Mouse (Mus musculus): ENCODE results near the gene Sorcs3. TPM values are rescaled to one million over a fixed set of nuclear protein-coding genes. Genes with fewer than 3 reads are reported as not detected.

Sorcs3 gene
- polyA plus RNA-seq, 1 experiment from 2014 or later: 1.4 TPM

DNA sequence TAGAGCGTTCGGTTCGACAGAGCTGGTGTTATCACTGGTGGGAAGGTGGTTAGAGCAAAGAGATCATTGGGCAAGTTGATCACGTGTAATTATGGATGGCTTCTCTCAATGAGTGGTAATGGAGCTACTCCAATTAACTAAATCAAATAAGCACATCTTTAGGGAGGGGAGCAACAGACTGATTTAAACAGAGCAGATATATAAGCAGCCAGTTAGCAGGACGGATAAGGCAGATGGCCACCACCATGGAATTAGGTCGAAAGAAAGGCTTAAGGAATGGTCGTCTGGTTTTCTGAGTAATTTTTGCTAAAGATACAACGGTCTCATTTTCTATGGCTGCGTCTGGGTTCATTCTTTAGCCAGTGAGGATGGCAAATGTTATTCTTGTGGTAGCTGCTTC is 549.3 kb downstream of the Sorcs3 start:
- no peak for ATAC-seq (ENCODE audit: low read depth)
- Histone ChIP-seq H3K4me2 (ENCODE audit: low read depth, low read length) (no peak overlapping the region), H3K36me3 (ENCODE audit: control insufficient read depth, insufficient read depth, low read length) (no peaks in the 10 kb centered on the region), H3K9ac (ENCODE audit: low read depth, low read length) (no peak overlapping the region), H3K9me3 (ENCODE audit: control insufficient read depth, low read length) (no peaks in the 10 kb centered on the region), H3K4me1 (ENCODE audit: control insufficient read depth, insufficient read depth, low read length) (no peaks in the 10 kb centered on the region), H3K27ac (replicated peaks; ENCODE audit: low read depth, low read length) (no peak overlapping the region), H3K4me3 (ENCODE audit: low read depth, low read length) (no peak overlapping the region), H3K27me3 (replicated peaks; ENCODE audit: control insufficient read depth, insufficient read depth, low read length) (no peaks in the 10 kb centered on the region)
- no peak for DNase-seq (ENCODE audit: low spot score)
- WGBS: 75% methylated on average over 9 of the region's 9 CpGs

DNA sequence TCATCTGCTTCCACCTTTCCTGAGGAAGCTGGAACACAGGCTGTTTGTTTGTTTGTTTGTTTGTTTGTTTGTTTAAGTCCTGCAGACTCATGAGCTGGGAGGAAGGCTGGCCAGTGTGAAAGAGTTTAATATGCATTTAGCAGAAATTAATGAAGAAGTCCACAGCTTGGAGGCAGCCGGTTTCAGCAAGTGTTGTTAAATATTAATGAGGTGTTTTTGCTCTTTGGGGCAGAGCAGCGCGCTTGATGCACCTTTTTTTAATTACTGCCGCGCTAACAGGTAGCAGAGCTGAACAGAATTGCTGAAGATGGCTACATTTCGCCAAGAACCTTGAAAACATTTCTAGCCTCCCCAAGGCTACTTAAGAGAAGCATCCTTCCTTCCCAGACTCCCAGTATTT is 551.0 kb downstream of the Sorcs3 start:
- Histone ChIP-seq H3K9ac (ENCODE audit: low read depth, low read length) (no peak overlapping the region), H3K27me3 (replicated peaks; ENCODE audit: control insufficient read depth, insufficient read depth, low read length) (no peaks in the 10 kb centered on the region), H3K4me3 (ENCODE audit: low read depth, low read length) (no peak overlapping the region), H3K4me1 (ENCODE audit: control insufficient read depth, insufficient read depth, low read length) (no peaks in the 10 kb centered on the region), H3K4me2 (ENCODE audit: low read depth, low read length) (no peak overlapping the region), H3K9me3 (ENCODE audit: control insufficient read depth, low read length) (no peaks in the 10 kb centered on the region), H3K27ac (replicated peaks; ENCODE audit: low read depth, low read length) (no peak overlapping the region), H3K36me3 (ENCODE audit: control insufficient read depth, insufficient read depth, low read length) (no peaks in the 10 kb centered on the region)
- no peak for DNase-seq (ENCODE audit: low spot score)
- 53% methylated on average over 6 of the region's 6 CpGs for WGBS
- ATAC-seq (ENCODE audit: low read depth): no peak

DNA sequence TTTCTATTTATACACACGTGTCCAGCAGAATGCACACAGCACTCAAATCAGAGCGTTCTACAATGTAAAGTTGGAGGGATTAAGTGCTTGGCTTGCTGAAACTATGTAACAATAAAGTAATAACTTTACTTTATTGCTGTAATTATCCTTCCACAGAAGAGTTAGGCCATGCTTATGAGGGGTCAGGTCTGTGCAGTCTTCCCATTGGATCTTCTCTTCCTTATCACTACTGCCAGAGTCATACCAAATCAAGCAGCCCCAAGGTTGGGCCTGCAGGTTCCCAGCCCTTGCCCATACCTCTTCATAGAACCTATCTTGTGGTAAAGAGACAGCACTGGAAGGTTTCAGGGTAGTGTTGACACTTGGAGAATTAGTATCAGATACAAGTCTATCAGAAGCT is 560.7 kb downstream of the Sorcs3 start:
- Histone ChIP-seq H3K4me2 (ENCODE audit: low read depth, low read length) (no peak overlapping the region), H3K4me3 (ENCODE audit: low read depth, low read length) (no peak overlapping the region), H3K36me3 (ENCODE audit: control insufficient read depth, insufficient read depth, low read length) (no peaks in the 10 kb centered on the region), H3K27ac (replicated peaks; ENCODE audit: low read depth, low read length) (no peak overlapping the region), H3K9me3 (ENCODE audit: control insufficient read depth, low read length) (no peaks in the 10 kb centered on the region), H3K9ac (ENCODE audit: low read depth, low read length) (no peak overlapping the region), H3K27me3 (replicated peaks; ENCODE audit: control insufficient read depth, insufficient read depth, low read length) (no peaks in the 10 kb centered on the region), H3K4me1 (ENCODE audit: control insufficient read depth, insufficient read depth, low read length) (no peaks in the 10 kb centered on the region)
- ATAC-seq (ENCODE audit: low read depth): no peak
- 90% methylated on average over 2 of the region's 2 CpGs for WGBS
- no peak for DNase-seq (ENCODE audit: low spot score)

DNA sequence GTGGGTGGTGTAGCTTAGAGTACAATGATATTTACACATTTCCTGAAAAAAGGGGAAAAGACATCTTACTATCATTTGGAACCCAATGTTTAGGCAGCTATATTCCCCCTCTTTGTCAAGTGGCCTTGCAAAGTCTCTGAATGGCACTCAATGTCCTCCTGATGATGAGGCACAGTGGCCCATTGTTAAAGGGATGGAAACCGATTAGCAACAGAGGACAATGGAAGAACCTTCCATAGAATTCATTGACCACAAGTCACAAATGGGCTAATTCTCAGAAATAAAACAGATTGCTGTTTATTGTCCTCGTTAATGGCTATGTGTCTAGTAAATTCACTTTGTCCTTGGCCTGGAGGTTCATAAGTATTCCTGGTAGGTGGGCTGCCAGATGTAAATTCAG is 565.7 kb downstream of the Sorcs3 start:
- no peak for DNase-seq (ENCODE audit: low spot score)
- no peaks in the 10 kb centered on the region for H3K36me3 ChIP-seq (ENCODE audit: control insufficient read depth, insufficient read depth, low read length)
- ATAC-seq (ENCODE audit: low read depth): no peak
- no peak overlapping the region for H3K4me2 ChIP-seq (ENCODE audit: low read depth, low read length)
- 55% methylated on average over 2 of the region's 2 CpGs for WGBS
- no peaks in the 10 kb centered on the region for H3K4me1 ChIP-seq (ENCODE audit: control insufficient read depth, insufficient read depth, low read length)
- H3K9me3 ChIP-seq (ENCODE audit: control insufficient read depth, low read length): 0 out of 2 replicates have a peak, but pooled peaks cover 1% of the 10 kb centered on the region
- H3K27me3 ChIP-seq (replicated peaks; ENCODE audit: control insufficient read depth, insufficient read depth, low read length): no peaks in the 10 kb centered on the region
- no peak overlapping the region for H3K27ac ChIP-seq (replicated peaks; ENCODE audit: low read depth, low read length)
- no peak overlapping the region for H3K4me3 ChIP-seq (ENCODE audit: low read depth, low read length)
- no peak overlapping the region for H3K9ac ChIP-seq (ENCODE audit: low read depth, low read length)

DNA sequence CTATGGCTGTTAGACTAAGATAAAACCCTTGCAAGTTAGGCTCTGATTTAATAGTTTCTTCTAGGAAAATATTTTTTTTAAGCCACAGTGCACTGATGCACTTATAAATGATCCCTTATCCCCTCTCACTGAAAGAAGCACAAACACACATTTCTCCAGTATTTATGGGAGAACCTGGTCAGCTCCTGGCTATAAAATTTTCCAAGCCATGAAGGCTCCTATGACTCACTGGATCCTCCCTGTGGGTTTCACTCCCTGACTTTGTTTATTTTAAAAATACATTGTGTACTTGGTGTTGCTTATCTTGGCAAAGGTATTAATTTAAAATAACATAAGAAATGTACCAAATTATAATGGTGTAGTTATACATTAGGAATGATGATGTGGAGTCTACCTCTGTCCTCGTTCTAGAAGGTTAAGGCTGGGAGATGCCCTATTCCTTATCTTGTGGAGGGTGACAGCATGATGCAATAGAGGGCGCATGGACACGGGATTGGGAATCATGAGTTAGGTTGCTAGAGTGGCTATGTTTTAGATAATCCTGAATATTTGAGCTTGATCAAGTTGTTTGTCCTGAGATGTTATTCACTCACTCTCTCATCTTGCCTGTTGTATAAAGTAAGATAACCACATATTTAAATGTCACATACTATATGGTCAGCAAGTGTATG is 573.4 kb downstream of the Sorcs3 start:
- whole genome bisulfite sequencing: 87% methylated on average over 3 of the region's 3 CpGs
- no peak overlapping the region for H3K9ac ChIP-seq (ENCODE audit: low read depth, low read length)
- no peak overlapping the region for H3K27ac ChIP-seq (replicated peaks; ENCODE audit: low read depth, low read length)
- DNase-seq (ENCODE audit: low spot score) (no peak), ATAC-seq (ENCODE audit: low read depth) (no peak)
- no peaks in the 10 kb centered on the region for H3K4me1 ChIP-seq (ENCODE audit: control insufficient read depth, insufficient read depth, low read length)
- H3K36me3 ChIP-seq (ENCODE audit: control insufficient read depth, insufficient read depth, low read length): no peaks in the 10 kb centered on the region
- H3K4me2 ChIP-seq (ENCODE audit: low read depth, low read length): no peak overlapping the region
- 0 out of 2 replicates have a peak, but pooled peaks cover 5% of the 10 kb centered on the region for H3K9me3 ChIP-seq (ENCODE audit: control insufficient read depth, low read length)
- no peak overlapping the region for H3K4me3 ChIP-seq (ENCODE audit: low read depth, low read length)
- H3K27me3 ChIP-seq (replicated peaks; ENCODE audit: control insufficient read depth, insufficient read depth, low read length): no peaks in the 10 kb centered on the region

DNA sequence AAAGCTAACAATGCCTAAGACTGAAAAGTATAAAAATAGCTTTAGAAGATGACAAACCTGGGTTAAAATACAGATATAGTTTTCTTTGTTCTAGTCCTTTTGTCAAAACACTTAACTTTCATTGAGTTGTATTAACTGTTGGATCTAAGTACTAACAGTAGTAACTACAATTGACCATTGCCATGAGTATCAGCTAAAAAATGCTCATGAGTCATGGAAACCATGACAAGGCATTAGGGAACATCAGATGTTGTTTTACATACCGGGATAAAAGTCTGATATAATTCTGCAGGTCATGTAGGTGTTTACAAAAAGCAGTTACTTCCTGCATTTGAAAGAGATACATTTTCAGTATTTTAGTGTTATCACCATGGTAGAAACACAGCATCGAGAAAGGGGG is 575.0 kb downstream of the Sorcs3 start:
- no peak for ATAC-seq (ENCODE audit: low read depth)
- no peak overlapping the region for H3K27ac ChIP-seq (replicated peaks; ENCODE audit: low read depth, low read length)

DNA sequence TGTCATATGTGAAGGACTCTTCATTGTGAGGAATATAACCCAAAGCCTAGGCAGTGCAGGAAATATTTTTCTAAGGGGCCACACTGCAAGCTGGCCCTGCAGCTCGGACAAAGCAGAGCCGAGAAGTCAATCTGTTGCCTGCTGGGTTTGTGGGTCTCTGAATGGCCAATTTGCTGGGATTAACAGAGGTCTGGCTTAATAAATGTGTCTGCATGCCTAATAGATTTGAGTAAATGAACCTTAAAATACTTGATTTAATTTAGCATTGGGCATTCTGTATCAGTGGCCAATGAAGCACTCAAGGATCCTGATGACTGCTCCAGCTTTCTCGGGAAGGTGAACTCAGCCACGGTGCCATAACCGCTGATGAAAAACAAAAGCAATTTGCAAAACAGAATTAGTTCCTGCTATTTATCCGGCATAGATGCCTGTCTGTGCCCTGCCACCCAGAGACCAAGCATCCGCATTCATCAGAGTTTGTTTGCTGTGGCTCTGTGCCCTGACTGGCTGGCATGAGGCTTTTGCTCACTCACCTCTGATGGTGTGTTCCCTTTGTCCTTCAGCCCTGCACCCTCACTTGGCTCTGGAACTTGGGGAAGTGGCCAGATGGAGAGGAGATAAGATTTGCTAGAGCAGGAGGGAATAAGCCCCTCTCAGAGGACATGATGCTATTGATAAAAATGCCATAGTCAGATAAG is 576.3 kb downstream of the Sorcs3 start:
- ATAC-seq (ENCODE audit: low read depth) (no peak), DNase-seq (ENCODE audit: low spot score) (no peak)
- 69% methylated on average over 7 of the region's 7 CpGs for WGBS

More for the DNA sequence above, 575.0 kb downstream of the Sorcs3 start:
- H3K27me3 ChIP-seq (replicated peaks; ENCODE audit: control insufficient read depth, insufficient read depth, low read length): no peaks in the 10 kb centered on the region
- H3K9ac ChIP-seq (ENCODE audit: low read depth, low read length): no peak overlapping the region
- WGBS: 80% methylated on average over 2 of the region's 2 CpGs
- H3K9me3 ChIP-seq (ENCODE audit: control insufficient read depth, low read length): 0 out of 2 replicates have a peak, but pooled peaks cover 5% of the 10 kb centered on the region
- no peak overlapping the region for H3K4me2 ChIP-seq (ENCODE audit: low read depth, low read length)
- DNase-seq (ENCODE audit: low spot score): no peak
- H3K36me3 ChIP-seq (ENCODE audit: control insufficient read depth, insufficient read depth, low read length): no peaks in the 10 kb centered on the region
- no peaks in the 10 kb centered on the region for H3K4me1 ChIP-seq (ENCODE audit: control insufficient read depth, insufficient read depth, low read length)
- H3K4me3 ChIP-seq (ENCODE audit: low read depth, low read length): no peak overlapping the region

DNA sequence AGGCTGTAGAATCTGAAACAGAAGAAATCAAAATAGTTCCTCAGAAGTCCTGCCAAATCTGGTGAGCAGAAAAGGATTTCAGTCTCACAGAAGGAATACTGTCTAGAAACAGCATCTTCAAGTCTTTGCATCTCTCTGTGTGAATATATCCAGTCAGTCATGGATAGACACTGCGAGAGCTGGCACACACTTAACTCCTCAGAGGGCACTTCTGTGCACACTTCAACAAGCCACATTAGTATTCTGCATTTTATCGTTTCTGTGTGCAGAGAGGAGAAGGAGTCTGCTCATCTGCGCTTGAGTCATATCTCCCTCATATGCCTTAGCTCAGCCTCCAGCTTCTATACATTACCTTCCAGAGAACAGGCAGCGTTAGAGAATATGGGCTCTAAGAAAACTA is 581.4 kb downstream of the Sorcs3 start:
- H3K4me2 ChIP-seq (ENCODE audit: low read depth, low read length): no peak overlapping the region
- H3K4me3 ChIP-seq (ENCODE audit: low read depth, low read length): no peak overlapping the region
- no peaks in the 10 kb centered on the region for H3K4me1 ChIP-seq (ENCODE audit: control insufficient read depth, insufficient read depth, low read length)
- no peaks in the 10 kb centered on the region for H3K36me3 ChIP-seq (ENCODE audit: control insufficient read depth, insufficient read depth, low read length)
- DNase-seq (ENCODE audit: low spot score) (no peak), ATAC-seq (ENCODE audit: low read depth) (no peak)
- H3K9ac ChIP-seq (ENCODE audit: low read depth, low read length): no peak overlapping the region
- no peak overlapping the region for H3K27ac ChIP-seq (replicated peaks; ENCODE audit: low read depth, low read length)
- 84% methylated on average over 4 of the region's 4 CpGs for WGBS
- no peaks in the 10 kb centered on the region for H3K27me3 ChIP-seq (replicated peaks; ENCODE audit: control insufficient read depth, insufficient read depth, low read length)
- no peaks in the 10 kb centered on the region for H3K9me3 ChIP-seq (ENCODE audit: control insufficient read depth, low read length)

More for the DNA sequence above, 576.3 kb downstream of the Sorcs3 start:
- Histone ChIP-seq H3K4me2 (ENCODE audit: low read depth, low read length) (no peak overlapping the region), H3K4me1 (ENCODE audit: control insufficient read depth, insufficient read depth, low read length) (no peaks in the 10 kb centered on the region), H3K36me3 (ENCODE audit: control insufficient read depth, insufficient read depth, low read length) (no peaks in the 10 kb centered on the region), H3K4me3 (ENCODE audit: low read depth, low read length) (no peak overlapping the region), H3K9me3 (ENCODE audit: control insufficient read depth, low read length) (no peaks in the 10 kb centered on the region), H3K9ac (ENCODE audit: low read depth, low read length) (no peak overlapping the region), H3K27me3 (replicated peaks; ENCODE audit: control insufficient read depth, insufficient read depth, low read length) (no peaks in the 10 kb centered on the region), H3K27ac (replicated peaks; ENCODE audit: low read depth, low read length) (no peak overlapping the region)

DNA sequence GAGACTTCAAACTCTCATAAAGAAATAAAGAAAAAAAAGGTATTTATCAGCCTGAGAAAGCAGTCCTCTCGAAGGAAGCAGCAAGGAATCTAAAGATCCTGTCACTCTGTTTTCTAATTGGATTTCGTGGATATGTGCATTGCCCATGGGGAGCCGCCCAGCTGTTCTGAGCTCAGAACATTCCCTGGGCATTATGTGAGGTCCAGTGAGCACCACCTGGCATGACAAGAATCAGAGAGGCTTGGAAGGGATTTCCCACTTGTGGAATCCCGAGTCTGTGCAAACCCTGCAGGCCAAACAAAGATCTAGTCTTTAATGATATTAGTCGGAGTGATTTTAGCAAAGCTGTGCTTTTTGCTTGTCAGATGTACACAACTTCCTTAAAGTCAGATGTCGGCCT is 598.7 kb downstream of the Sorcs3 start:
- no peaks in the 10 kb centered on the region for H3K9me3 ChIP-seq (ENCODE audit: control insufficient read depth, low read length)
- no peak overlapping the region for H3K4me2 ChIP-seq (ENCODE audit: low read depth, low read length)
- no peak overlapping the region for H3K27ac ChIP-seq (replicated peaks; ENCODE audit: low read depth, low read length)
- H3K4me3 ChIP-seq (ENCODE audit: low read depth, low read length): no peak overlapping the region
- ATAC-seq (ENCODE audit: low read depth) (peak; percentile 70), DNase-seq (ENCODE audit: low spot score) (peak; percentile 75)
- H3K27me3 ChIP-seq (replicated peaks; ENCODE audit: control insufficient read depth, insufficient read depth, low read length): no peaks in the 10 kb centered on the region
- H3K36me3 ChIP-seq (ENCODE audit: control insufficient read depth, insufficient read depth, low read length): no peaks in the 10 kb centered on the region
- WGBS: 39% methylated on average over 6 of the region's 6 CpGs
- H3K4me1 ChIP-seq (ENCODE audit: control insufficient read depth, insufficient read depth, low read length): no peaks in the 10 kb centered on the region
- no peak overlapping the region for H3K9ac ChIP-seq (ENCODE audit: low read depth, low read length)

All from embryonic facial prominence, embryonic 14.5 days (tissue).